Mouse (Mus musculus) ES-Bruce4 (cell line): ENCODE data around the gene Ipo11.

Experiments
- CTCF ChIP-seq: IDR thresholded peaks from one replicate; pipeline ENCODE4 v1.8.1; 2011; ENCODE audit warnings: low read depth, low read length
- EP300 ChIP-seq: IDR thresholded peaks from 2 replicates; pipeline ENCODE4 v1.6.1; 2011; ENCODE audit warnings: low read depth, low read length; ENCODE audit not compliant: insufficient read depth
- POLR2A ChIP-seq: IDR thresholded peaks from one replicate; pipeline ENCODE4 v1.8.1; 2011; ENCODE audit warnings: low read length; ENCODE audit not compliant: insufficient read depth

- no peak for TF ChIP-seq CTCF
- TF ChIP-seq POLR2A, result no peak
- TF ChIP-seq EP300, result no peak
Measured at GRCm38 (mm10) chr13:106817066-106817465, 119.7 kb downstream of the Ipo11 start.
